Mouse (Mus musculus): ENCODE measurements at regions not wholly inside any gene's neighbourhood (a gene's known extent, or its start where the extent isn't known, plus 50 kb on each side); places are given as distances from the start of the nearest gene placed in this dataset.

GRCm38 (mm10) chr4:55711500-55712341, 179.5 kb upstream of the Klf4 start:
- ATAC-seq (ENCODE audit: poor library complexity, severe bottlenecking) = no peak

- ATAC-seq (ENCODE audit: poor library complexity, severe bottlenecking) = no peak
These were observed 178.2 kb upstream of the Klf4 start for GRCm38 (mm10) chr4:55710476-55710875.

- no peak for ATAC-seq (ENCODE audit: poor library complexity, severe bottlenecking)
These were observed 176.5 kb upstream of the Klf4 start for GRCm38 (mm10) chr4:55708808-55709207.

GRCm38 (mm10) chr4:55707916-55708315, 175.7 kb upstream of the Klf4 start:
- no peak for ATAC-seq (ENCODE audit: poor library complexity, severe bottlenecking)

GRCm38 (mm10) chr4:55704921-55705320, 172.7 kb upstream of the Klf4 start:
- ATAC-seq (ENCODE audit: poor library complexity, severe bottlenecking) = no peak

GRCm38 (mm10) chr4:55703346-55703916, 171.2 kb upstream of the Klf4 start:
- no peak for ATAC-seq (ENCODE audit: poor library complexity, severe bottlenecking)

GRCm38 (mm10) chr4:55701334-55701733, 169.1 kb upstream of the Klf4 start:
- no peak for ATAC-seq (ENCODE audit: poor library complexity, severe bottlenecking)

- no peak for ATAC-seq (ENCODE audit: poor library complexity, severe bottlenecking)
These were observed 167.7 kb upstream of the Klf4 start for GRCm38 (mm10) chr4:55699917-55700316.

GRCm38 (mm10) chr4:55699161-55699560, 166.9 kb upstream of the Klf4 start:
- ATAC-seq (ENCODE audit: poor library complexity, severe bottlenecking) = no peak

GRCm38 (mm10) chr4:55697108-55697507, 164.8 kb upstream of the Klf4 start:
- ATAC-seq (ENCODE audit: poor library complexity, severe bottlenecking) = no peak

GRCm38 (mm10) chr4:55696428-55696827, 164.2 kb upstream of the Klf4 start:
- ATAC-seq (ENCODE audit: poor library complexity, severe bottlenecking) = no peak

- ATAC-seq (ENCODE audit: poor library complexity, severe bottlenecking) = no peak
These were observed 163.0 kb upstream of the Klf4 start for GRCm38 (mm10) chr4:55695246-55695645.

- no peak for ATAC-seq (ENCODE audit: poor library complexity, severe bottlenecking)
These were observed 157.2 kb upstream of the Klf4 start for GRCm38 (mm10) chr4:55689479-55689878.

GRCm38 (mm10) chr4:55686771-55687170, 154.5 kb upstream of the Klf4 start:
- peak; percentile 52 for ATAC-seq (ENCODE audit: poor library complexity, severe bottlenecking)

- ATAC-seq (ENCODE audit: poor library complexity, severe bottlenecking) = no peak
These were observed 140.0 kb upstream of the Klf4 start for GRCm38 (mm10) chr4:55672288-55672687.

- ATAC-seq (ENCODE audit: poor library complexity, severe bottlenecking) = no peak
These were observed 138.0 kb upstream of the Klf4 start for GRCm38 (mm10) chr4:55670258-55670657.

- peak; percentile 88 for ATAC-seq (ENCODE audit: poor library complexity, severe bottlenecking)
These were observed 132.6 kb upstream of the Klf4 start for GRCm38 (mm10) chr4:55664822-55665221.

- ATAC-seq (ENCODE audit: poor library complexity, severe bottlenecking) = no peak
These were observed 131.6 kb upstream of the Klf4 start for GRCm38 (mm10) chr4:55663856-55664255.

GRCm38 (mm10) chr4:55662041-55662440, 129.8 kb upstream of the Klf4 start:
- ATAC-seq (ENCODE audit: poor library complexity, severe bottlenecking) = no peak

- ATAC-seq (ENCODE audit: poor library complexity, severe bottlenecking) = no peak
These were observed 126.6 kb upstream of the Klf4 start for GRCm38 (mm10) chr4:55658904-55659303.

GRCm38 (mm10) chr4:55655329-55655728, 123.1 kb upstream of the Klf4 start:
- ATAC-seq (ENCODE audit: poor library complexity, severe bottlenecking) = peak; percentile 47

- no peak for ATAC-seq (ENCODE audit: poor library complexity, severe bottlenecking)
These were observed 120.4 kb upstream of the Klf4 start for GRCm38 (mm10) chr4:55652628-55653027.

Data from megakaryocyte, adult 5-6 weeks (primary cell).